Mouse (Mus musculus) kidney, embryonic 16.5 days (tissue): ENCODE measurements at regions not wholly inside any gene's neighbourhood (a gene's known extent, or its start where the extent isn't known, plus 50 kb on each side); places are given as distances from the start of the nearest gene placed in this dataset.

Experiments used
- ATAC-seq: fragments of 200-750 bp; cut with Nextera tagmentation; 2 replicates; pipeline ENCODE4 v1.8.0; 2017; ENCODE audit warnings: moderate TSS enrichment; ENCODE audit not compliant: low FRiP score, low TSS enrichment
- H3K27ac ChIP-seq: fragments of 300-500 bp; sonication (generic); 2 replicates; pipeline ENCODE4 v1.5.1; 2014; ENCODE audit warnings: low read length
- H3K27me3 ChIP-seq: fragments of 300-500 bp; sonication (generic); 2 replicates; pipeline ENCODE4 v1.6.1; 2014; ENCODE audit warnings: low read length, control low read depth, mixed read lengths; ENCODE audit not compliant: insufficient read depth
- H3K36me3 ChIP-seq: fragments of 300-500 bp; sonication (generic); 2 replicates; pipeline ENCODE4 v1.6.1; 2014; ENCODE audit warnings: low read length, control low read depth, mixed read lengths; ENCODE audit not compliant: insufficient read depth
- H3K4me1 ChIP-seq: fragments of 300-500 bp; sonication (generic); 2 replicates; pipeline ENCODE4 v1.6.1; 2014; ENCODE audit warnings: low read length, control low read depth, mixed read lengths; ENCODE audit not compliant: insufficient read depth
- H3K4me2 ChIP-seq: fragments of 300-500 bp; sonication (generic); replicated peaks from 2 replicates; pipeline ENCODE4 v1.6.1; 2014; ENCODE audit warnings: low read depth, low read length
- H3K4me3 ChIP-seq: fragments of 300-500 bp; sonication (generic); 2 replicates; pipeline ENCODE4 v1.5.1; 2014; ENCODE audit warnings: mild to moderate bottlenecking, low read length
- H3K9ac ChIP-seq: fragments of 300-500 bp; sonication (generic); replicated peaks from 2 replicates; pipeline ENCODE4 v1.6.1; 2014; ENCODE audit warnings: low read length
- H3K9me3 ChIP-seq: fragments of 300-500 bp; sonication (generic); 2 replicates; pipeline ENCODE4 v1.6.1; 2016; ENCODE audit warnings: low read length, control low read depth
- WGBS: fragments of 180-500 bp; shearing (Covaris S2); extraction: QIAGEN DNeasy Blood & Tissue Kit; methylation state at CpG from one replicate; pipeline ENCODE4 v1.1.7; 2014; 5-methylcytosine and 5-hydroxymethylcytosine counted together

GRCm38 (mm10) chr9:71058655-71059054 is 106.6 kb upstream of the Lipc start:
- Histone ChIP-seq H3K4me3 (no peak overlapping the region), H3K36me3 (no peaks in the 10 kb centered on the region), H3K4me2 (no peak overlapping the region), H3K9ac (no peak overlapping the region), H3K27me3 (no peaks in the 10 kb centered on the region), H3K27ac (no peak overlapping the region), H3K4me1 (no peaks in the 10 kb centered on the region), H3K9me3 (no peaks in the 10 kb centered on the region)
- no peak for ATAC-seq
- 54% methylated on average over 3 of the region's 3 CpGs for WGBS

- no peaks in the 10 kb centered on the region for H3K36me3 ChIP-seq
- H3K9me3 ChIP-seq = peaks cover 3% of the 10 kb centered on the region; the same call in 1 of the 2 replicates
- no peak overlapping the region for H3K4me3 ChIP-seq
- H3K4me2 ChIP-seq = no peak overlapping the region
- no peak overlapping the region for H3K27ac ChIP-seq
- no peaks in the 10 kb centered on the region for H3K4me1 ChIP-seq
- no peaks in the 10 kb centered on the region for H3K27me3 ChIP-seq
- WGBS = 70% methylated on average over 3 of the region's 3 CpGs
- ATAC-seq = no peak; the same call in 1 of the 2 replicates
- no peak overlapping the region for H3K9ac ChIP-seq
Measured at GRCm38 (mm10) chr9:71056836-71057235, 104.8 kb upstream of the Lipc start.

- Histone ChIP-seq H3K36me3 (no peaks in the 10 kb centered on the region), H3K9ac (no peak overlapping the region), H3K4me3 (no peak overlapping the region), H3K9me3 (no peaks in the 10 kb centered on the region), H3K4me2 (no peak overlapping the region), H3K27ac (no peak overlapping the region), H3K27me3 (no peaks in the 10 kb centered on the region), H3K4me1 (0 out of 2 replicates have a peak, but pooled peaks cover 3% of the 10 kb centered on the region)
- ATAC-seq = no peak
- 50% methylated on average over 1 of the region's 1 CpGs for WGBS
Measured at GRCm38 (mm10) chr9:71043899-71044298, 91.9 kb upstream of the Lipc start.

- WGBS = 60% methylated on average over 6 of the region's 6 CpGs
- H3K9me3 ChIP-seq = peaks cover 4% of the 10 kb centered on the region; the same call in 1 of the 2 replicates
- no peak for ATAC-seq
- H3K4me3 ChIP-seq = no peak overlapping the region
- no peaks in the 10 kb centered on the region for H3K27me3 ChIP-seq
- no peaks in the 10 kb centered on the region for H3K36me3 ChIP-seq
- no peak overlapping the region for H3K4me2 ChIP-seq
- no peak overlapping the region for H3K9ac ChIP-seq
- no peaks in the 10 kb centered on the region for H3K4me1 ChIP-seq
- H3K27ac ChIP-seq = no peak overlapping the region
Measured at GRCm38 (mm10) chr9:71035286-71035685, 83.3 kb upstream of the Lipc start.

- no peaks in the 10 kb centered on the region for H3K36me3 ChIP-seq
- ATAC-seq = no peak
- no peaks in the 10 kb centered on the region for H3K9me3 ChIP-seq
- H3K9ac ChIP-seq = no peak overlapping the region
- no peak overlapping the region for H3K27ac ChIP-seq
- no peak overlapping the region for H3K4me2 ChIP-seq
- no peak overlapping the region for H3K4me3 ChIP-seq
- H3K27me3 ChIP-seq = no peaks in the 10 kb centered on the region
- no peaks in the 10 kb centered on the region for H3K4me1 ChIP-seq
Measured at GRCm38 (mm10) chr9:71032156-71032555, 80.1 kb upstream of the Lipc start.

GRCm38 (mm10) chr9:71030203-71030921 is 78.3 kb upstream of the Lipc start:
- Histone ChIP-seq H3K27me3 (no peaks in the 10 kb centered on the region), H3K27ac (peak overlapping the region; percentile 72; the same call in 1 of the 2 replicates), H3K4me2 (no peak overlapping the region), H3K9me3 (no peaks in the 10 kb centered on the region), H3K4me3 (no peak overlapping the region), H3K9ac (no peak overlapping the region), H3K4me1 (no peaks in the 10 kb centered on the region), H3K36me3 (no peaks in the 10 kb centered on the region)
- 0 out of 2 replicates have a peak, but pooled peaks have one; percentile 31 for ATAC-seq
- 60% methylated on average over 3 of the region's 3 CpGs for WGBS

- WGBS = 88% methylated on average over 2 of the region's 2 CpGs
- Histone ChIP-seq H3K27me3 (no peaks in the 10 kb centered on the region), H3K27ac (no peak overlapping the region), H3K4me2 (no peak overlapping the region), H3K9ac (no peak overlapping the region), H3K4me3 (no peak overlapping the region), H3K9me3 (no peaks in the 10 kb centered on the region), H3K36me3 (no peaks in the 10 kb centered on the region), H3K4me1 (no peaks in the 10 kb centered on the region)
- no peak for ATAC-seq
Measured at GRCm38 (mm10) chr9:71028102-71028501, 76.1 kb upstream of the Lipc start.

- Histone ChIP-seq H3K9ac (no peak overlapping the region), H3K36me3 (no peaks in the 10 kb centered on the region), H3K4me3 (no peak overlapping the region), H3K27me3 (no peaks in the 10 kb centered on the region), H3K9me3 (no peaks in the 10 kb centered on the region), H3K4me1 (no peaks in the 10 kb centered on the region), H3K4me2 (no peak overlapping the region), H3K27ac (no peak overlapping the region)
- 79% methylated on average over 2 of the region's 2 CpGs for WGBS
- ATAC-seq = no peak
Measured at GRCm38 (mm10) chr9:71027626-71028025, 75.6 kb upstream of the Lipc start.

- H3K9ac ChIP-seq = no peak overlapping the region
- no peak for ATAC-seq
- H3K4me2 ChIP-seq = no peak overlapping the region
- no peaks in the 10 kb centered on the region for H3K27me3 ChIP-seq
- no peaks in the 10 kb centered on the region for H3K4me1 ChIP-seq
- no peak overlapping the region for H3K4me3 ChIP-seq
- H3K36me3 ChIP-seq = no peaks in the 10 kb centered on the region
- H3K9me3 ChIP-seq = no peaks in the 10 kb centered on the region
- WGBS = 83% methylated on average over 3 of the region's 3 CpGs
- H3K27ac ChIP-seq = no peak overlapping the region
Measured at GRCm38 (mm10) chr9:71025196-71025595, 73.2 kb upstream of the Lipc start.

- 81% methylated on average over 9 of the region's 9 CpGs for WGBS
- no peaks in the 10 kb centered on the region for H3K36me3 ChIP-seq
- H3K4me2 ChIP-seq = no peak overlapping the region
- H3K9ac ChIP-seq = no peak overlapping the region
- no peak overlapping the region for H3K4me3 ChIP-seq
- no peaks in the 10 kb centered on the region for H3K9me3 ChIP-seq
- H3K27ac ChIP-seq = no peak overlapping the region
- H3K27me3 ChIP-seq = no peaks in the 10 kb centered on the region
- ATAC-seq = no peak
- no peaks in the 10 kb centered on the region for H3K4me1 ChIP-seq
Measured at GRCm38 (mm10) chr9:71018206-71018605, 66.2 kb upstream of the Lipc start.
